Mouse (Mus musculus) adrenal gland (tissue): ENCODE measurements around the gene Txk.

Experiments used
- intact Hi-C: fragments of 180-260 bp; cut with DNase I; formaldehyde crosslinking; loops from one replicate; pipeline ENCODE4 v1.15.1; 2025
- long read RNA-seq, 2 experiments: library from polyadenylated mRNA; unstranded; transcript quantifications; one replicate each; pipeline ENCODE4 v2.0.0; 2020; ENCODE audit warnings: borderline replicate concordance in 1 of 2; ENCODE audit not compliant: insufficient replicate concordance in 1 of 2

Txk gene
- long read RNA-seq, experiment 1: 0 reads
- long read RNA-seq, experiment 2: 0 reads

GRCm38 (mm10) chr5:72752585-72752984 lies at the start of gene Txk:
Gene Txk (minus strand): TSS chr5:72752777.
- intact Hi-C loops: no loop called here

GRCm38 (mm10) chr5:72798563-72798962 lies 46.0 kb upstream of the Txk start:
- intact Hi-C loops: no loop called here

DNA sequence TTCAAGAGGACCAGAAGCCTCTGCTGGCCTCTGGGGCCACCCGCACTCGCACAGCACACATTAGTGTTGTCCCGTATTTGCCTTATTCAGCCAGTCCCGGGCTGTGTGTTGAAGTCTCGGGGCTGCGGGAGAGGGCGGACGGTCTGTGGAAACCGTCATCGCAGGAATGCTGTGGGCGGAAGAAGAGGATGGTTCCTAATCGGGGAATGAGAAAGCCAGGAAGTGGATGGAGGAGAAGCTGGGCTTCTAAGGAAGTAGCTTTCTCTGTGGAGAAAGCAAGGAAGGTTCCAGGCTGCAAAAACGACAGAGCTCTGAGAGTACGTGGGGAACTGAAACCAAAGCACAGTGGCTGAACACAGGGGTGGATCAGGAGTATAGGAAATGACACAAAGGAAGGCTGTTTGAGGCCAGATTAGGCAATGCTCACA lies 43.6 kb upstream of the Txk start:
- intact Hi-C loops: no loop called here

DNA sequence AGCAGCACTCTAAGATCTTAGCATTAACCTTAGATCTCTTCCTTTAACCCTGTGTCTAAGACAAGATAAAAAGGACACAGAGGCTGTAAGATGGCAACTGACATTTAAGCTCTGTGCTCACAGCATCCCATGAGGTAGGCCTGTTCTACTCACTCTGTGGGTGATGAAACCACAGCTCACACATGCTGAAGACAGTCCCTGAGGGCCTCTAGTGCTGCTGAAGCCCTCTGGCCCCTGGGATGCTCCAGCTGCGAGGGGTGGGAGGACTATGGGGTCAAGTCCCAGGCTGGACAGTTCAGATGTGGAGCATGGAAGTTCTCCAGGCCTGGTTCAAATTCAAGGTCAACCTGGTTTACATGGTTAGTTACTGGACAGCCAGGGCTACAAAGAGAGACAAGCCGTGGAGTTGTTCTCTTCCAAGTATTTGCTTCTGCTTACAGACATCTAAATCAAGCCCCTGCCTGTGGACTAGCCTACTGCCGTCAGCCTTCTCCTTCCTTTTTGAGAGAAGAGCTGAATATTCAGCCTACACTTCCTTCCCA lies 40.8 kb upstream of the Txk start:
- intact Hi-C loops: no loop called here

GRCm38 (mm10) chr5:72791789-72792188 lies 39.2 kb upstream of the Txk start:
- intact Hi-C loops: no loop called here

GRCm38 (mm10) chr5:72791386-72791785 lies 38.8 kb upstream of the Txk start:
- intact Hi-C loops: no loop called here

DNA sequence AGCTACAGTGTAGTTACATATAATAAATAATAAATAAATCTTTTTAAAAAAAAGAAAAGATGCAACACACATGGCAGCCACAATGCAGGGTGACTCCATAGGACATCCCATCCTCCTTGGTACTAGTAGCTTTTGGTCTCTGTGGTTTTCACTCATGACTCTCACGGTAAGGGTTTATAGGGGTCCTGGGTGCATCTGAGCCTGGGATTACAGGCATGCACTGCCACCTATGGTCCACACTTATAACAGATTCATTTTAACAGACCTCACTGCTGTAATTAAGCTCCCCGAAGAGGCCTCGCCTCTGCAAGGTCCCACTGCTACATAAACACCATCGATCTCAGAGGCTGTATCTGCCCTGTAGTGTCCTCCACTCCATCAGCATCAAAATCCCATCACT lies 32.9 kb upstream of the Txk start:
- intact Hi-C loops: no loop called here

DNA sequence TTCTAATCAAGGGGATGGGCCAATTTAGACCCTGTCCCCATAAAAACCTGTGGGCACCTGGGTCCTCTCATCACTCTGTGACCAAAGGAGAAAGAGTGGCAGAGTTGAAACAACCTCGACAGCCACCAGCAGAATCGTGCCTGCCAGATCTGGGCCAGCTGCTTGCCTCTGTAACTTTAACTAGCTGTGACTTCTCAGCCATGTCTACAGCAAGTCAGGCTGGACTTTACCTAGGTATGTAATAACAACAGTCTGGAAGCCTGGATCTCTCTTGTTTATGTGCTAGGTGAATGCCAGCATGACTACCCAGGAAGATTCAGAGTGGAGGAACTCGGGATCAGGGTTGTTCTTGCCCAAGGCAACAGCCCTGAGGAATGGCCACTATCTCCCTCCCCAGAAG lies 32.1 kb upstream of the Txk start:
- intact Hi-C loops: no loop called here

GRCm38 (mm10) chr5:72783957-72784356 lies 31.4 kb upstream of the Txk start:
- intact Hi-C loops: no loop called here

- intact Hi-C loops: no loop called here
Measured at GRCm38 (mm10) chr5:72783123-72783522, 30.5 kb upstream of the Txk start.

- intact Hi-C loops: no loop called here
Measured at GRCm38 (mm10) chr5:72781776-72782175, 29.2 kb upstream of the Txk start.

DNA sequence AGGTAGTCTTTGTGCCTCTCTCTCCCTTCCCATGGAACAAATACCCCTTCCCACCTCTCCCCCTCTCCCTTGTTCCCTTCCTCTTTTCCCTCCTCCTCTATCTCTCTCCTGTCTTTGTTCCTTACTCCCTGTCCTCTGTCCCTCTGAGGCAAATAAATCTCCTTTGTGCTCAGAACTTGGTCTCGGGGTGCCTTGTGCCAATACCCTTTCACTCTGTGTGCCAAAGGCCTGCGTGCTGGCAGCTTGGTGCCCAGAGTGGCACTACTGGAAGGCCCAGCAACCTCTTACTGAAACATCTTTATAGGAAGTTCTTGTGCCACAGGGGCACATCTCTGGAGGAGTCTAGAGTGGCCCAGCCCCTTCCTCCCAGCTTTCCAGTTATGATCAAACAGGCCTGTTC lies 24.0 kb upstream of the Txk start:
- intact Hi-C loops: no loop called here

- intact Hi-C loops: no loop called here
Measured at GRCm38 (mm10) chr5:72776127-72776526, 23.6 kb upstream of the Txk start.

DNA sequence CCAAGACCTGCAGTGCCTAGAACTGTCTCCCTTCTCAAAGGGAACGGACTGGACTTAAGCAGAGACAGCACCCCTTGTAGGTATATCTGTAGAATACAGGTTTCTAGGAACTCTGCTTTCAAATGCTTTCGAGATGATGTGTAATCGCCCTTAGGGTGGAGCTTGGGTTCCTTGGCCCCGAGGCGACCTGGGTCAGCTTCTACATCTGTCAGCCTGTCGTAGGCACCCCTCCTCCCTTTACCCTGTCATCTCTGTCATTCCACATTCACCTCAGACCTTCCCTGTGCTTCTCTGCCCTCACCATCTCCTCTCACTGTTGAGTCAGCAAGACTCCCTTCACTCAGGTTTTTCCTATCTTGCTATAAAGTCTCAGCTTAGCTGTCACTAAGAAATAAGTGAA lies 17.3 kb upstream of the Txk start:
- intact Hi-C loops: no loop called here

GRCm38 (mm10) chr5:72763546-72763945 lies 11.0 kb upstream of the Txk start:
- intact Hi-C loops: no loop called here

GRCm38 (mm10) chr5:72763025-72763424 lies 10.4 kb upstream of the Txk start:
- intact Hi-C loops: no loop called here

DNA sequence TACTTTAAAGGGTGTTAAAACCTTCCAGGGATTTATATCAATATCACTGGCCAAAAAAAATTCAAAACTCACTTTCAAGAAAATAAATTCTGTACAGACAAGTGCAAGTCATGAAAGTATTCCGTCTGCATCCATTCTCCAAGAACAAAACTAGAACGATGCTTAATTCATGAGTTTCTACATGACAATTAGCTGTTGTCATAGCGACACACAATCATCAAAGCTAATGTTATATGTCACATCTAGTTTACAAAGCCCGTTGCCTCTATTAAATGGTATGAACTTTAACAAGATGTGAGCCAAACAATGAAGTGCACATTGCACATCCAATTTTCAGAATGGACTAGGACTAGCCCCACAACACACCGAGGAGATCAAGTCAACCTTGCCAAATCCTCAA lies 9.2 kb upstream of the Txk start:
- intact Hi-C loops: no loop called here

GRCm38 (mm10) chr5:72761237-72761636 lies 8.7 kb upstream of the Txk start:
- intact Hi-C loops: no loop called here

- intact Hi-C loops: no loop called here
Measured at GRCm38 (mm10) chr5:72758925-72759924, 6.6 kb upstream of the Txk start.

GRCm38 (mm10) chr5:72757155-72757773 lies 4.7 kb upstream of the Txk start:
- intact Hi-C loops: no loop called here

DNA sequence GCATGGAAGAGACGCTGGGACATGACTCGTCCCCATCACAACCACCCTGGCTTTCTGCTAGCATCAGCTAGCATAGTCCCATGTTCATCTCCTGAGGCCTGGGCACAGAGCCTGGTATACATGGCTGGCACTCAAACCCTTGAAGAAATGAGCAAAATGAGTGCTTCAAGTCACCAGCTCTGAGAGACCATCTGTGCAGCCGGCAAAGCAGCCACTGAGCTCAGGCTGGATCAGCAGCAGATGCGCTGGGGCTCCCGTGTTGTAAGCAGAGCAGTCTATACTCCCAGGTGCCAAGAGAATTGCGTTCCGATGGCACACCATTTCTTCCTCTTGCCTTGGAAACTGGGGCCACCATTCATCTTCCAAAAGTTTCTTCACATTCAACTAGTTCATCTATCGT lies 3.4 kb upstream of the Txk start:
- intact Hi-C loops: no loop called here

GRCm38 (mm10) chr5:72755035-72755434 lies 2.5 kb upstream of the Txk start:
- intact Hi-C loops: no loop called here
